Mouse (Mus musculus): ENCODE results near the gene Il21r. TPM values are rescaled to one million over a fixed set of nuclear protein-coding genes. Genes with fewer than 3 reads are reported as not detected.

Gene Il21r
- polyA plus RNA-seq, 1 experiment from 2014 or later: 0.17 TPM

DNA sequence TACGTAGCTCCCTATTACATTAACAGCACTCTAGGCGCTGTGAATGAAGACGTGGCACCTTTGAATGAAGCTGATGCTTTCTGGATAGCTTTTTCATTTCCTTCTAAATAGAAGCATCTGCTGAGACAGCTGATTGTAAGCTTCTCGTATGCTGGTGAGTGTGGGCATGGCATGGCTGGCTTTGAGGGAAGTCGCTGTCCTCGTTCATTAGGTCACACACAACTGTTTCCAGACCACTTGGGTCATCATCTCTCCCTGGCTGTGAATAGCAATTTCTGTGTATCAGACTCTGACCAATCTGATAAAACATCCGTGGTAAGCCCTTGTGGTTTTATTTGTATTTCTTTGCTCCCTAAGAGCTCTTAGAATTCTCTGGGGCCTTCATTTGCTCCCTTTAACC is 14.8 kb downstream of the Il21r start:
- Histone ChIP-seq H3K9ac (ENCODE audit: low read length) (no peak overlapping the region), H3K4me3 (ENCODE audit: low read depth, low read length) (no peak overlapping the region), H3K36me3 (ENCODE audit: control insufficient read depth, insufficient read depth, low read length) (no peaks in the 10 kb centered on the region), H3K9me3 (replicated peaks; ENCODE audit: control insufficient read depth, low read length) (no peaks in the 10 kb centered on the region), H3K4me2 (ENCODE audit: low read length) (no peak overlapping the region), H3K27ac (ENCODE audit: low read depth, low read length) (no peak overlapping the region), H3K4me1 (ENCODE audit: control insufficient read depth, insufficient read depth, low read length) (no peaks in the 10 kb centered on the region), H3K27me3 (replicated peaks; ENCODE audit: control insufficient read depth, insufficient read depth, low read length) (no peaks in the 10 kb centered on the region)
- DNase-seq (ENCODE audit: low spot score) (no peak), ATAC-seq (no peak)
- WGBS: 89% methylated on average over 7 of the region's 7 CpGs

GRCm38 (mm10) chr7:125620077-125620476 is 16.8 kb downstream of the Il21r start:
- no peak overlapping the region for H3K4me2 ChIP-seq (ENCODE audit: low read length)
- H3K27me3 ChIP-seq (replicated peaks; ENCODE audit: control insufficient read depth, insufficient read depth, low read length): no peaks in the 10 kb centered on the region
- H3K9me3 ChIP-seq (replicated peaks; ENCODE audit: control insufficient read depth, low read length): no peaks in the 10 kb centered on the region
- H3K4me3 ChIP-seq (ENCODE audit: low read depth, low read length): no peak overlapping the region
- no peak for DNase-seq (ENCODE audit: low spot score)
- H3K9ac ChIP-seq (ENCODE audit: low read length): no peak overlapping the region
- H3K36me3 ChIP-seq (ENCODE audit: control insufficient read depth, insufficient read depth, low read length): no peaks in the 10 kb centered on the region
- no peaks in the 10 kb centered on the region for H3K4me1 ChIP-seq (ENCODE audit: control insufficient read depth, insufficient read depth, low read length)
- WGBS: 83% methylated on average over 4 of the region's 4 CpGs
- no peak for ATAC-seq
- no peak overlapping the region for H3K27ac ChIP-seq (ENCODE audit: low read depth, low read length)

- Histone ChIP-seq H3K27me3 (replicated peaks; ENCODE audit: control insufficient read depth, insufficient read depth, low read length) (no peaks in the 10 kb centered on the region), H3K4me3 (ENCODE audit: low read depth, low read length) (no peak overlapping the region), H3K36me3 (ENCODE audit: control insufficient read depth, insufficient read depth, low read length) (no peaks in the 10 kb centered on the region), H3K9me3 (replicated peaks; ENCODE audit: control insufficient read depth, low read length) (no peaks in the 10 kb centered on the region), H3K27ac (ENCODE audit: low read depth, low read length) (no peak overlapping the region), H3K4me1 (ENCODE audit: control insufficient read depth, insufficient read depth, low read length) (no peaks in the 10 kb centered on the region), H3K9ac (ENCODE audit: low read length) (no peak overlapping the region), H3K4me2 (ENCODE audit: low read length) (no peak overlapping the region)
- no peak for DNase-seq (ENCODE audit: low spot score)
- 88% methylated on average over 7 of the region's 7 CpGs for WGBS
- no peak for ATAC-seq
These were observed 19.8 kb downstream of the Il21r start for GRCm38 (mm10) chr7:125622741-125623685.

DNA sequence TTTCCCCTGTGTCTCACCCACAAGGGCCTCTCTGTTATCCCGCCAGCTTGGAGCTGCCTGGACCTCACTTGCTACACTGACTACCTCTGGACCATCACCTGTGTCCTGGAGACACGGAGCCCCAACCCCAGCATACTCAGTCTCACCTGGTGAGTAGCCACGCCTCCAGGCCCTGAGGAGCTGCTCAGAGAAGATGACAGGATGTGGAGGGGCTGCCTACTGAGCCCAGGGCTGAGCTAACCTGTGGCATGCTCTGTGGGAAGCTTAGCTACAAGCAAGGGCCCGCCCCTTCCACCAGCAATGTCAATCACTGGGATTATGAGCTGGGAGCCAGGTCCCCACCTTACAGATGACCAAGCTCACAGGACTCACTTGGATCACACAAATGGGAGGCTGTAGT is 22.0 kb downstream of the Il21r start:
- H3K4me1 ChIP-seq (ENCODE audit: control insufficient read depth, insufficient read depth, low read length): no peaks in the 10 kb centered on the region
- H3K27me3 ChIP-seq (replicated peaks; ENCODE audit: control insufficient read depth, insufficient read depth, low read length): no peaks in the 10 kb centered on the region
- DNase-seq (ENCODE audit: low spot score): no peak
- no peaks in the 10 kb centered on the region for H3K9me3 ChIP-seq (replicated peaks; ENCODE audit: control insufficient read depth, low read length)
- no peak overlapping the region for H3K27ac ChIP-seq (ENCODE audit: low read depth, low read length)
- no peak overlapping the region for H3K4me2 ChIP-seq (ENCODE audit: low read length)
- no peak for ATAC-seq
- H3K4me3 ChIP-seq (ENCODE audit: low read depth, low read length): no peak overlapping the region
- H3K36me3 ChIP-seq (ENCODE audit: control insufficient read depth, insufficient read depth, low read length): no peaks in the 10 kb centered on the region
- WGBS: 73% methylated on average over 4 of the region's 4 CpGs
- no peak overlapping the region for H3K9ac ChIP-seq (ENCODE audit: low read length)

GRCm38 (mm10) chr7:125625829-125626228 is 22.6 kb downstream of the Il21r start:
- ATAC-seq: no peak
- Histone ChIP-seq H3K4me2 (ENCODE audit: low read length) (no peak overlapping the region), H3K4me3 (ENCODE audit: low read depth, low read length) (no peak overlapping the region), H3K4me1 (ENCODE audit: control insufficient read depth, insufficient read depth, low read length) (no peaks in the 10 kb centered on the region), H3K9me3 (replicated peaks; ENCODE audit: control insufficient read depth, low read length) (no peaks in the 10 kb centered on the region), H3K27ac (ENCODE audit: low read depth, low read length) (no peak overlapping the region), H3K36me3 (ENCODE audit: control insufficient read depth, insufficient read depth, low read length) (no peaks in the 10 kb centered on the region), H3K27me3 (replicated peaks; ENCODE audit: control insufficient read depth, insufficient read depth, low read length) (no peaks in the 10 kb centered on the region), H3K9ac (ENCODE audit: low read length) (no peak overlapping the region)
- WGBS: 71% methylated on average over 7 of the region's 7 CpGs
- DNase-seq (ENCODE audit: low spot score): no peak

DNA sequence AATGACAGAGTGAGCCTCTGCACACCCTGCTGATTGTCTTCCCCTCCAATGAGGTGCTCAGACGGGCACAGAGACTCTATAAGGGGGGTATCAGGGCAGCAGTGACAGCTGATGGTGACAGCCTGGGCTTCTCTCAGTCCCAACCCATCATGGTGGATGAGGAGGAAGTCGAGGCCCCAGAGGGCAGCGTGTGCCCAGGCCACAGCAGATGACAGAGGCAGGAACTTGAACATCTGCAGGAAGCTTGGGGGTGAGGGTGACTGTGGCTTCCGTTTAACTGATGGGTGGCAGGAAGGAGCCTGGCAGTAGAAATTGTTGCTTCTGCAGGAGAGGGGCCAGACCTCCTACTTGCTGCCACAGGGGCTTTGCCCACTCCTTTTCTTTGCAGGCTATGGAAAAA is 27.1 kb downstream of the Il21r start:
- 72% methylated on average over 4 of the region's 4 CpGs for WGBS
- no peaks in the 10 kb centered on the region for H3K27me3 ChIP-seq (replicated peaks; ENCODE audit: control insufficient read depth, insufficient read depth, low read length)
- DNase-seq (ENCODE audit: low spot score): no peak
- no peak overlapping the region for H3K27ac ChIP-seq (ENCODE audit: low read depth, low read length)
- H3K9ac ChIP-seq (ENCODE audit: low read length): no peak overlapping the region
- no peak overlapping the region for H3K4me3 ChIP-seq (ENCODE audit: low read depth, low read length)
- no peaks in the 10 kb centered on the region for H3K36me3 ChIP-seq (ENCODE audit: control insufficient read depth, insufficient read depth, low read length)
- ATAC-seq: no peak
- no peaks in the 10 kb centered on the region for H3K4me1 ChIP-seq (ENCODE audit: control insufficient read depth, insufficient read depth, low read length)
- H3K4me2 ChIP-seq (ENCODE audit: low read length): no peak overlapping the region
- no peaks in the 10 kb centered on the region for H3K9me3 ChIP-seq (replicated peaks; ENCODE audit: control insufficient read depth, low read length)

DNA sequence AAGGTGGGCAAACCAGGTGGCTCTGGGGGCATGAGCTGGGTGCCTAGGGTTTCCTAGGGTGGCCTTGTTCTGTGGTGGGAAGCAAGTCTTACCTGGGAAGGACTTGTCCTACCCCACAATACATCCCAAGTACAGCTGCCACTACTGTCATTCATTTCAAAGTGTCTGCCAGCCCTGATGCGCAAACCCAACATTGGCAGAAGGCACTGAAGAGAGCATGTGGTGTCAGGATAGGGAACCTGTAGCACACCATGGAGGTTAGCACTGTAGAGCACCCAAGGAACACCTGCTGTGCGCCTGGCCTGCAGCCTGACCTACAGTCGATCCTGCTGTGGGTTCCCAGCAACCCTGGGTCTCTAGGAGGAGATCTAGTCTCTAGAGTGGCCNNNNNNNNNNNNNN is 27.8 kb downstream of the Il21r start:
- H3K27me3 ChIP-seq (replicated peaks; ENCODE audit: control insufficient read depth, insufficient read depth, low read length): no peaks in the 10 kb centered on the region
- H3K27ac ChIP-seq (ENCODE audit: low read depth, low read length): no peak overlapping the region
- no peak overlapping the region for H3K4me3 ChIP-seq (ENCODE audit: low read depth, low read length)
- no peaks in the 10 kb centered on the region for H3K4me1 ChIP-seq (ENCODE audit: control insufficient read depth, insufficient read depth, low read length)
- H3K9me3 ChIP-seq (replicated peaks; ENCODE audit: control insufficient read depth, low read length): no peaks in the 10 kb centered on the region
- DNase-seq (ENCODE audit: low spot score): no peak
- no peak overlapping the region for H3K9ac ChIP-seq (ENCODE audit: low read length)
- no peak overlapping the region for H3K4me2 ChIP-seq (ENCODE audit: low read length)
- 95% methylated on average over 3 of the region's 3 CpGs for WGBS
- no peaks in the 10 kb centered on the region for H3K36me3 ChIP-seq (ENCODE audit: control insufficient read depth, insufficient read depth, low read length)
- ATAC-seq: no peak

DNA sequence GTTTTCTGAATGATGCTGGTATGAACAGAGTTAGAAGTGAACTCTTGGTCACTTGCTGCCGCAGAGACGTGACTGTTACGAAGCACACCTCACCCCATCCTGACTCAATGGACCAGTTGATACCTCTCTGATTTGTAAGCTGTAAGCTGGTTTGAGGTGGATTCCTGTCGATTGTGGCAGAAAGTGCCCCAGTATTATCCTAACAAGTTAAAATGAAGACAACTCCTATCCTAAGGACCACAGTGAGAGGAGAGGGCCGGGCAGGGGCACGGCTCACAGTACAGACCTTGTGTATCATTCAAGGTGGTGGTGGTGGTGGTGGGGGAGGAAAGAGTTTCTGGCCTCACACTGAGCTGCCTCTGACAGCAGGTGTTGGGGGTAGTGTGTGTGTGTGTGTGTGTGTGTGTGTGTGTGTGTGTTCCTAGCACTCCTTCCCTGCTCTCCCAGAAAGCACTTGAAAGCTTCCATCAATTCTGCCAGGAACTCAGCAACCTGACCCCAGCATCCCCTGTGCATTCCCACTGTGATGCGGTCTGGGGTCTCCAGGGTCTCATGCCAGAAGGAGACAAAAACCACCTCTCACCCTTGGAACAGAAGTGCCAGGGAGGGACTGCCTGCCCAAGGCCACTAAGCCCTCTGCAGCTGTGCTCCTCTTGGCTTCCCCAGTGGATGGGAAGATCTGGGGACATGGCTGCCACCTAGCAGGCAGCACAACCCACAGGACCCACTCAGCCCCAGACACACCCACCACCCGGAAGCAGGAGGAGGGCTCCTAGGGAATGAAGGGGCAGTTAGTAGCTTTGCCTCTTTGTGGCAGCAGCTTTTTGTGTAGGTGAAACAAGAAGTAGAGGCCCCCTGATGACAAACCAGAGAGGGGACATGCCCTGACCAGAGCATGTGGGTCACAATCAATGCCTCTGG is 34.3 kb downstream of the Il21r start:
- Histone ChIP-seq H3K27me3 (replicated peaks; ENCODE audit: control insufficient read depth, insufficient read depth, low read length) (no peaks in the 10 kb centered on the region), H3K4me3 (ENCODE audit: low read depth, low read length) (no peak overlapping the region), H3K36me3 (ENCODE audit: control insufficient read depth, insufficient read depth, low read length) (peaks cover 30% of the 10 kb centered on the region), H3K9me3 (replicated peaks; ENCODE audit: control insufficient read depth, low read length) (no peaks in the 10 kb centered on the region), H3K4me2 (ENCODE audit: low read length) (no peak overlapping the region), H3K27ac (ENCODE audit: low read depth, low read length) (no peak overlapping the region), H3K9ac (ENCODE audit: low read length) (no peak overlapping the region), H3K4me1 (ENCODE audit: control insufficient read depth, insufficient read depth, low read length) (no peaks in the 10 kb centered on the region)
- 85% methylated on average over 8 of the region's 8 CpGs for WGBS
- ATAC-seq (no peak), DNase-seq (ENCODE audit: low spot score) (no peak)
